Comparison of ENCODE assay signal across 8 mouse cellular contexts in the genomic region with DNA sequence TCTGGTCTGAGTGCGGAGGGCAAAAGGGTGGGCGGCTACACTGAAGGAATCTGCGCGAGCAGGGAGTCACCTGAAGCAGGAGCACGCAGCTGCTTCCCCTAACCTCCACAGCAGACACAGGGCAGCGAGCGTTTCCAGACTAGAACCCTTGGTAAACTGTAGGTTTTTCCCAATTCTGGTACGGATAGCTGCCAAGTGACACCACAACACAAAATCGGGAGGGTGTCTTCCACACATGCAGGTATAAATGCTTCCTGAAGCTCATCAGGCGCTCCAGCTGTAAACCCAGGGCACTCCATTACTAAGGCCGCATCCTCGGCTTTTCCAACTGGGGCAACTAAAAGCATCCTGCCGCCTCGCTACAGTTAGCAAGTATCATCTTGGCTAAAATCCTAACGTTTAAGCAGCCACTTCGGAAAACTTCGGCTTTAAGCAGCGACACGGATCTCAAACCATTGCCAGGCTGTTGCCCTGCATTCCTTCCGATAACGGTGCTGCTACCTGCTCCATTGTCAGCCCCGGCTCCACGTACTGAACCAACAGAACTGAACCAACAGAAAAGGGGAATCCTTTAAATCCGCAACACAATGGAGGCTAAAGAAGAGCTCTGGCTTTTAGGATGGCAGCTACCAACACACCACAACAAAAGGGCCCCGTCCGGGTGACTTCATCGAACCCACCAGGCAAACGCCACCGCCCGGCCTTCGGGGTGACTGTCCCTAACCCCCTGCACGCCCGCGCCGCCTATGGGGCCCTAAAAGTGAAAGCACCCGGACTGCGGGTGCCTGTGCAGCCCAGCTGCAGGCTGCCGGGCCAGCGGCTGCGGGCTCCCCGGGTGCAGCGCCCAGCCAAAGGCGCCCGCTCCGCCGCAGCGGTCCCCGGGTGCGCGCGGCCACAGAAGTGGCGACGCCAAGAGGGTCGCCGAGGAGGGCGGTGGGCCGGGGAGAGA. TPM values are rescaled to one million over a fixed set of nuclear protein-coding genes. Genes with fewer than 3 reads are reported as not detected.
A peak's percentile ranks its signal among the peaks of the same experiment; 100 is the strongest.
DNase-seq lines count a peak whose midpoint lies in the region; ATAC-seq lines count a peak whose summit lies in the region.

No protein-coding gene starts in this region.

- peak; percentile 58 for ATAC-seq in megakaryocyte progenitor cell, adult 5-6 weeks (replicated peaks; ENCODE audit: poor library complexity)

- peak; percentile 70 for DNase-seq in R1 (ENCODE audit: low read depth, low spot score)
- peak; percentile 65 to 67 for DNase-seq in cerebellum, postnatal 36 days
- DNase-seq in gastrocnemius, adult 8-10 months (ENCODE audit: low spot score in 2 of 2): peak; percentile 41 to 66
- DNase-seq in induced T-regulatory cell, adult 2 months (ENCODE audit: low read depth): peak; percentile 88
- peak; percentile 46 to 81 for DNase-seq in left cerebral cortex, postnatal 10 days (ENCODE audit: extremely low spot score in 1 of 2, low spot score in 2 of 2)
- peak; percentile 75 to 77 for DNase-seq in right cerebral cortex, postnatal 10 days (ENCODE audit: low spot score in 2 of 2)
- DNase-seq in urinary bladder, postnatal 14 days (ENCODE audit: low spot score): peak; percentile 62

- intact Hi-C loops in left cerebral cortex, postnatal 10 days (cut with DNase I): loop anchor here (5.0 kb wide), 2 partner anchors 45 to 55 kb away; a partner anchor contains a TSS

RNA-seq across cellular contexts. Expression of a gene that starts 0.6 kb away (rescaled TPM):
- 1 to 10 TPM in 2 of 4 experiments, not detected in 2; 1.4 to 6.5 TPM for total RNA-seq in gastrocnemius, adult 8-10 months (2022)
- total RNA-seq in left cerebral cortex, postnatal 10 days (2021): not detected
- not detected in 2 replicates for total RNA-seq in megakaryocyte progenitor cell, adult 5-6 weeks (2015)
- total RNA-seq in megakaryocyte progenitor cell, adult 5-6 weeks (2017): not detected in 2 replicates

RNA-seq across cellular contexts. Expression of a gene that starts 44.9 kb away (rescaled TPM):
- 10 to 100 TPM; 29.1 to 34.4 (median 30.4) TPM for total RNA-seq in gastrocnemius, adult 8-10 months (2022)
- 100 to 1,000 TPM; 127 to 143 TPM for total RNA-seq in left cerebral cortex, postnatal 10 days (2021)
- 142 and 144 TPM in 2 replicates for total RNA-seq in megakaryocyte progenitor cell, adult 5-6 weeks (2015)
- total RNA-seq in megakaryocyte progenitor cell, adult 5-6 weeks (2017): 83.0 and 86.5 TPM in 2 replicates

RNA-seq across cellular contexts. Expression of a gene that starts 45.0 kb away (rescaled TPM):
- total RNA-seq in gastrocnemius, adult 8-10 months (2022): 10 to 100 TPM; 47.2 to 60.8 (median 55.1) TPM
- 100 to 1,000 TPM; 134 to 138 TPM for total RNA-seq in left cerebral cortex, postnatal 10 days (2021)
- total RNA-seq in megakaryocyte progenitor cell, adult 5-6 weeks (2015): 150 TPM in 2 replicates
- 32.9 and 45.7 TPM in 2 replicates for total RNA-seq in megakaryocyte progenitor cell, adult 5-6 weeks (2017)

RNA-seq across cellular contexts. Expression of a gene that starts 56.3 kb away (rescaled TPM):
- 1 to 10 TPM; 4.9 to 8.0 (median 6.1) TPM for total RNA-seq in gastrocnemius, adult 8-10 months (2022)
- 10 to 100 TPM; 29.3 to 30.1 TPM for total RNA-seq in left cerebral cortex, postnatal 10 days (2021)
- 48.0 and 52.4 TPM in 2 replicates for total RNA-seq in megakaryocyte progenitor cell, adult 5-6 weeks (2015)
- total RNA-seq in megakaryocyte progenitor cell, adult 5-6 weeks (2017): 78.9 and 80.5 TPM in 2 replicates

Comparison
In these comparisons a context has a peak if more than half of its experiments do, and no peak if none do; other contexts are left out.
1. Peak in every context shown above with its lines: DNase-seq and ATAC-seq.